Mouse (Mus musculus) heart, embryonic 15.5 days (tissue): ENCODE data around the gene Kcna5. TPM values are rescaled to one million over a fixed set of nuclear protein-coding genes. Genes with fewer than 3 reads are reported as not detected.
A peak's percentile ranks its signal among the peaks of the same experiment; 100 is the strongest.

Source experiments
- ATAC-seq: fragments of 200-750 bp; cut with Nextera tagmentation; replicated peaks from 2 replicates; pipeline ENCODE4 v1.8.0; 2017; ENCODE audit warnings: low read depth, moderate TSS enrichment; ENCODE audit not compliant: insufficient number of reproducible peaks, insufficient read depth, low FRiP score
- H3K27ac ChIP-seq: fragments of 300-500 bp; sonication (generic); 2 replicates; pipeline ENCODE4 v1.5.1; 2015; ENCODE audit warnings: mild to moderate bottlenecking, inconsistent platforms
- H3K27me3 ChIP-seq: fragments of 300-500 bp; sonication (generic); 2 replicates; pipeline ENCODE4 v1.6.1; 2015; ENCODE audit warnings: inconsistent platforms
- H3K36me3 ChIP-seq: fragments of 300-500 bp; sonication (generic); 2 replicates; pipeline ENCODE4 v1.6.1; 2015; ENCODE audit warnings: mild to moderate bottlenecking, inconsistent platforms
- H3K4me1 ChIP-seq: fragments of 300-500 bp; sonication (generic); replicated peaks from 2 replicates; pipeline ENCODE4 v1.6.1; 2015; ENCODE audit warnings: inconsistent platforms
- H3K4me2 ChIP-seq: fragments of 300-500 bp; sonication (generic); 2 replicates; pipeline ENCODE4 v1.6.1; 2015; ENCODE audit warnings: inconsistent platforms, mild to moderate bottlenecking, moderate library complexity
- H3K4me3 ChIP-seq: fragments of 300-500 bp; sonication (generic); 2 replicates; pipeline ENCODE4 v1.5.1; 2015; ENCODE audit warnings: mild to moderate bottlenecking, inconsistent platforms
- H3K9ac ChIP-seq: fragments of 300-500 bp; sonication (generic); 2 replicates; pipeline ENCODE4 v1.6.1; 2015; ENCODE audit warnings: mild to moderate bottlenecking, inconsistent platforms
- H3K9me3 ChIP-seq: fragments of 300-500 bp; sonication (generic); replicated peaks from 2 replicates; pipeline ENCODE4 v1.6.1; 2016; ENCODE audit warnings: inconsistent platforms
- WGBS: fragments of 180-500 bp; shearing (Covaris S2); methylation state at CpG from one replicate; pipeline ENCODE4 v1.1.7; 2015; ENCODE audit warnings: mixed read lengths; 5-methylcytosine and 5-hydroxymethylcytosine counted together
- polyA plus RNA-seq: library from polyadenylated mRNA; unstranded; fragments of >200 nt; fragmentation: Nextera tagmentation; extraction: Ambion mirVana; gene quantifications from 2 replicates; pipeline ENCODE4 v1.2.1, GENCODE M21; 2015

Gene Kcna5
- polyA plus RNA-seq, 1 experiment from 2014 or later = 7.4 TPM

DNA sequence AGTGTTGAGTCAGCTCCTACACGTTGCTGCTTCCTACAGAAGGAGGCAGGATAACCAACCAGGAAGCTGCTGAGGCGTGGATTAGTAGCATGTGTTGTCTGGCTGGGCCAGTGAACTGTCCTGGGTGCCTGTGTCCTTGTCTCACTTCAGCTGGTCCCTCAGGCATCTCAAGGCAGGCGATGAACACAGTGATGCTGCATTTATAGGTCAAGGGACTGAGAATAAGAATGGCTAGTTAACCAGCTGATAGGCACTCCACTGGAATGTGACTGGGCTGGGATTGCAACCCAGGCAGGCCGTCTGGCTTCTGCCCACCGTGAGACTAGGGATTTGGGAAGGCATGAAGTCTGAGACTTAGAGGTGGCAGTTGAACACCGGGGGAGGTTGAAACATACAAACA lies 29.2 kb upstream of the Kcna5 start:
- 50% methylated on average over 6 of the region's 6 CpGs for WGBS
- Histone ChIP-seq H3K27ac (no peak overlapping the region), H3K36me3 (no peaks in the 10 kb centered on the region), H3K27me3 (no peaks in the 10 kb centered on the region), H3K9ac (no peak overlapping the region), H3K9me3 (no peaks in the 10 kb centered on the region), H3K4me3 (no peak overlapping the region), H3K4me1 (peaks cover 6% of the 10 kb centered on the region), H3K4me2 (no peak overlapping the region)
- no peak for ATAC-seq

DNA sequence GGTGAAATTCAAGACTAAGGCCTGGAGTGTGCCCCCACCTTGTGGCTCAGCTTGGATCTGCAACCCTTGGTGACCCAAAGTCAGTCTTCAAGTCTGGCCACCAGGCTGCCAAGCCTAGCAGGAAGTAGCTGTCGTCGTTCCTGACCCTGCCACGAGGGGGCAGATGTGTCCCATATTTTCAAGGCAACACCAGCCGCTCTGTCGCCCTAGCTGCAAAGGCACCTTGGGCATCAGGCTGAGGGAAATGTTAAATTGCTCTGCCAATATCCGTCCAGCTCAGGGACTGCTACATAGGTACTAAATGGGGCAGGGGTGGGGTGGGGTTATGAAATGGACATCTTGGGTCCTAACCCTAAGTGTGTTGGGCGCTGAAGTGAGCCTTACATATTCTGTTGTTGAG lies 28.7 kb upstream of the Kcna5 start:
- H3K27ac ChIP-seq = no peak overlapping the region
- H3K27me3 ChIP-seq = no peaks in the 10 kb centered on the region
- no peak overlapping the region for H3K4me3 ChIP-seq
- no peak overlapping the region for H3K9ac ChIP-seq
- no peak overlapping the region for H3K4me2 ChIP-seq
- 14% methylated on average over 7 of the region's 7 CpGs for WGBS
- ATAC-seq = no peak
- no peaks in the 10 kb centered on the region for H3K9me3 ChIP-seq
- H3K36me3 ChIP-seq = no peaks in the 10 kb centered on the region
- peaks cover 6% of the 10 kb centered on the region for H3K4me1 ChIP-seq

DNA sequence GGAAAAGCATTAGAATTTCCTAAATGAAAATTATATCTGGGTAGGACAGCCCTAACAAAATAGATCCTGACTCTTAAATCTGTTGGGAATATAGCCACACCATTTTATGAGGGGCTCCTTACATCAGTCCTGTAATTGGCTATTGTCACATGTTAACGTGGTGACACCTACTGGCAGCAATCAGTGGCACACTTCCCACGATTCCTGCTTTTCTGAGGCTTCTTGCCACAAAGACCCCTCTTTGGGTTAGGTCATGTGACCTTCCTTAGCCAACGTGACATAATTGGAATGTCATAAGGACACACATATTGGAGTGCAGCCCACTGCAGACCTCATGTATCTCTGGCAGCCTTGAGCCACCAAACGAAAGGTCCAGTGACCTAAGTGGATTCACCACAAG lies 26.5 kb upstream of the Kcna5 start:
- Histone ChIP-seq H3K4me3 (no peak overlapping the region), H3K27me3 (no peaks in the 10 kb centered on the region), H3K27ac (no peak overlapping the region), H3K4me2 (no peak overlapping the region), H3K36me3 (no peaks in the 10 kb centered on the region), H3K4me1 (peaks cover 6% of the 10 kb centered on the region), H3K9me3 (no peaks in the 10 kb centered on the region), H3K9ac (no peak overlapping the region)
- WGBS = 21% methylated on average over 4 of the region's 4 CpGs
- no peak for ATAC-seq

DNA sequence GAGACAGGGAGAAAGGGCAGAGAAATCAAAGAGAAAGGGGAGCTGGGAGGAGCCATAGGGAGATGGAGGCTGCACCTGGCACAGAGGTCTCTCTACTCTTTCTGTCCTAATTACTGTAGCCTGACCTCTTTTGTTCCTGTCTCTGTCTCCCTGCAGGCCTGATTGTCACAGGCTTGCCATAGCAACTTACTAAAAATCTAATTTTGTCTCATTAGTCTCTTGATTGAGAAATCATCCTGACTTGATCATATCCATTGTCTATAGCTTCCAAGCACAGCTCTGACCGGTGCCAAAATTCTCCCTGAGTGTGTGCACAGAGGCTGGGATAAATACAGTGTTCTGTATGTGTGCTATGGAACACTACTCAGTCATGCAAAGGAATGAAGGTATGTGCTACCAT lies 25.5 kb upstream of the Kcna5 start:
- 82% methylated on average over 1 of the region's 1 CpGs for WGBS
- no peak for ATAC-seq
- peaks cover 6% of the 10 kb centered on the region for H3K4me1 ChIP-seq

DNA sequence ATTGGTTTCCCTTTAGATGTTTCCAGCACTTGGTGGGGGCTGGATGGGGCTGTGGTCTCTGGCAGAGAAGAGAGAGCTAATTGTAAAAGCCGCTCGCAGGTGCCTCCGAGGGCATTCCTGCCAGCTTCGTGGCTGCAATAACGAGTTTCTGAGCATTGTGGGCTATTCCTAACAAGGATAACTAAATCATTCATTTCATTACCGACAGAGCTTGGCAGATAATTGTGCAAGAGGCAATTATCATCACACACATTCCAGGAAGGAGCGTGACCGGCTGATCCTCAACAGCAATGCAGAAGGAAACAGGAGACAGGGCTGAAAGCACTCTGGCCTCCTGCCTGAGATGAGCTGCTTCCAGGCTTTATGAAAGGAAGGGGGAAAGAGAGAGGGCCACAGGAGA lies 24.8 kb upstream of the Kcna5 start:
- Histone ChIP-seq H3K4me3 (no peak overlapping the region), H3K27ac (0 out of 2 replicates have a peak overlapping the region, but pooled peaks have one; percentile 38), H3K36me3 (no peaks in the 10 kb centered on the region), H3K4me1 (peaks cover 6% of the 10 kb centered on the region), H3K27me3 (no peaks in the 10 kb centered on the region), H3K9me3 (no peaks in the 10 kb centered on the region), H3K9ac (no peak overlapping the region), H3K4me2 (no peak overlapping the region)
- 31% methylated on average over 8 of the region's 8 CpGs for WGBS
- ATAC-seq = no peak

More for the DNA sequence above, 25.5 kb upstream of the Kcna5 start:
- Histone ChIP-seq H3K36me3 (no peaks in the 10 kb centered on the region), H3K4me2 (no peak overlapping the region), H3K9me3 (no peaks in the 10 kb centered on the region), H3K27me3 (no peaks in the 10 kb centered on the region), H3K9ac (no peak overlapping the region), H3K4me3 (no peak overlapping the region), H3K27ac (no peak overlapping the region)

DNA sequence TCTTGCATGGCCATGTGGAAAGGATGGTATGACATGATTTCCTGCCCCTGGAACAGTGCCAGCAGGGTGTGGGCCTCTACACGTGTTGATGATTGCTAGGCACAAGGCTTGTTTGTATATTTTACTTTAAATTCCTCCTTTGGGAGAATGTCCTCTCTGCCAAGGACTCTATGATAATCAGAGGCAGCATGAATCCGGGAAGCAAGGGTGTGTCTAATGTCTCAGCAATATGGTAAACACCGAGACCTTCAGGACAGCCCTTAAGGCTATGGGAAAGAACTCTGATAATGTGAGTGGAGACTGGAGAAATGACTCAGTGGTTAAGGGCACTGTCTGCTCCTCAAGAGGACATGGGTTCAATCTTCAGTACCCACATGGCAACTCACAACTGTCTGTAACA lies 23.1 kb upstream of the Kcna5 start:
- no peaks in the 10 kb centered on the region for H3K36me3 ChIP-seq
- H3K27ac ChIP-seq = no peak overlapping the region
- no peak for ATAC-seq
- H3K4me2 ChIP-seq = no peak overlapping the region
- 0 out of 2 replicates have a peak, but pooled peaks cover 7% of the 10 kb centered on the region for H3K27me3 ChIP-seq
- WGBS = 45% methylated on average over 3 of the region's 3 CpGs
- H3K9ac ChIP-seq = no peak overlapping the region
- H3K4me1 ChIP-seq = peaks cover 10% of the 10 kb centered on the region
- no peak overlapping the region for H3K4me3 ChIP-seq
- H3K9me3 ChIP-seq = no peaks in the 10 kb centered on the region

DNA sequence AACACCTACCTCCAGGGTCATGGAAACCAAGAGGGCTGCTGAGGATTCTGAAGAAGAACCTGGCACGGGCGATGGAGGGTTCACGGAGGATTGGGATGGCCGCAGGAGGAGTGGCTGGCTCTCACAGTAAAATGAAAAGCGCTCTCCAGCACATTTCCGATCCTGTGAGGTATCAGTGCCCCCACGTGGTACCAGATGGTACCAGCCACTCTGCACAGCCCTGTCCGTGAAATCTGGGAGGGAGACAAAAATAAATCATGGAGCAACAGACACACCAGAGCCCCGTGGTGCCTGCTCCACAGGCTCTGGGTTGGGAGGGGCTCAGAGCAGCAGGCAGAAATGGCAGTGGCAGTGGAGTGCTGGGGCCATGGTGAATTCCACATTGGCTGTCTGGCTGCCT lies 18.6 kb upstream of the Kcna5 start:
- H3K4me3 ChIP-seq = no peak overlapping the region
- H3K4me2 ChIP-seq = no peak overlapping the region
- H3K36me3 ChIP-seq = no peaks in the 10 kb centered on the region
- H3K9ac ChIP-seq = no peak overlapping the region
- peak; percentile 45; the same call in 1 of the 2 replicates for ATAC-seq
- H3K9me3 ChIP-seq = no peaks in the 10 kb centered on the region
- WGBS = 22% methylated on average over 9 of the region's 9 CpGs
- 0 out of 2 replicates have a peak, but pooled peaks cover 7% of the 10 kb centered on the region for H3K27me3 ChIP-seq
- H3K4me1 ChIP-seq = 0 out of 2 replicates have a peak, but pooled peaks cover 4% of the 10 kb centered on the region
- H3K27ac ChIP-seq = no peak overlapping the region

DNA sequence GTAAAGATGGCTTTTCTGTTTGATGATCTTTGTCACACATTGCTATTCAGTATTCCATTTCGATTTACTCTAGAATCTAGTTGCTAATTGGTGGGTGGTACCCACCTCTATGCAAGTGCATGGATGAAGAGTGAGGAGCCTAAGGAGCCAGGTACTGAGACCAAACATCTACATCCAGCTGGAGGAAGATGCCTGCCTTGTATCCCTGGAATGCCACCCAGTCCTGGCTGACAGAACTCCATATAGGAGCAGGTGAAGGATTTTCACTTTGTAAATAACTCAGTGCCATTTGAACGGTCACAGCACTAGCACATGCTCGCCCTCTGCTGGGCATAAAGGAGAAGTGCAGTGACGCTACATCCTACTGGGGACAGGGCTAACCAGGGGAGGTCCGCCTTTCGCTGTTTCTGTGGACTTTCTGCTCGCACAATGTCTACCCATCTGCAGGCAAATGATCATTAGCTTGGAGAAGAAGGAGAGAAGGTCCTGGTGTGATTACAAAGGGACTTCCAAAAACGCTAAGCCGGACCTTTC lies 16.7 kb upstream of the Kcna5 start:
- ATAC-seq = no peak
- Histone ChIP-seq H3K27me3 (0 out of 2 replicates have a peak, but pooled peaks cover 7% of the 10 kb centered on the region), H3K36me3 (no peaks in the 10 kb centered on the region), H3K9me3 (no peaks in the 10 kb centered on the region), H3K9ac (no peak overlapping the region), H3K27ac (no peak overlapping the region), H3K4me1 (0 out of 2 replicates have a peak, but pooled peaks cover 4% of the 10 kb centered on the region), H3K4me2 (no peak overlapping the region), H3K4me3 (no peak overlapping the region)
- 17% methylated on average over 9 of the region's 9 CpGs for WGBS

DNA sequence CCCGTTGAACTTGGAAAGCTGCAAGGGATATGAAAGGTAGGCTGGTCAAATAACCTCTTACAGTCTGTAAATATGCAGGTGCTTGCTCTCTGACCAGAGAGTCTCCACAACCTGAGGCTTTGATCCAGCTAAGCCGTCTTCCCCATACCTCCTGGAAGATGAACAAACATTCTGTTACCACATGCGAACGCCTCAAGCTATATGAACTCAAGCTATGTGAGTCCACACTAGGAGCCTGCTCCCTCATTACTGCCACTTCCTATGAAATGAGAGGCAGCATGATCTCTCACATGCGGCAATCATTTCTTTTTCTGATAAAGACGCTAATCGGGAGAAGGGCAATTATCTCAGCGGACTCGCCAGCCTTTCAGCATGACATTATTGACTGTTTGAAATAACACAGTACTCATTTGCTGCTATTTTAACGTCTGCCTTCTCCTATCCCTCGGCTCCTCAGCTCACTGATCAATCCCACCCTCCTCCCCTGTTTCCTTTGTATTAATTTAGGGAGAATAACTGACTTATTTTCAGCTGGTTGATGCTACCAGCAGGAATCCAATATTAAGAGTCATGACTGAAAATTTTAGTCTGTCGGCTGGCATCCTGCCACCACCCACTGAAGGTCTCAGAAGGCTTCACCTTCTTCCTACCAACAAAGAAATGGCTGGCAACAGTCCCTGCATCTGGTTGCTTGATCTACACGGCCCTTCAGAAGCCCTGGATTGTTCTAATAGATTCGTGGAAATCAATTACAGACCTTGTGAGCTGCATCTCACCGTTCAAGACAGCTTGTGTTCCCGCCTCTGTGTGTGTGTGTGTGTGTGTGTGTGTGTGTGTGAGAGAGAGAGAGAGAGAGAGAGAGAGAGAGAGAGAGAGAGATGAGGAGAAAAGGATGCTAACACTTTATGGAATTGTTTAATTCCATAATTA lies 9.2 kb upstream of the Kcna5 start:
- H3K27me3 ChIP-seq = 0 out of 2 replicates have a peak, but pooled peaks cover 4% of the 10 kb centered on the region
- WGBS = 53% methylated on average over 16 of the region's 16 CpGs
- no peaks in the 10 kb centered on the region for H3K36me3 ChIP-seq
- H3K4me1 ChIP-seq = 0 out of 2 replicates have a peak, but pooled peaks cover 4% of the 10 kb centered on the region
- H3K27ac ChIP-seq = no peak overlapping the region
- H3K4me3 ChIP-seq = no peak overlapping the region
- no peak overlapping the region for H3K4me2 ChIP-seq
- no peak for ATAC-seq
- no peak overlapping the region for H3K9ac ChIP-seq
- no peaks in the 10 kb centered on the region for H3K9me3 ChIP-seq

DNA sequence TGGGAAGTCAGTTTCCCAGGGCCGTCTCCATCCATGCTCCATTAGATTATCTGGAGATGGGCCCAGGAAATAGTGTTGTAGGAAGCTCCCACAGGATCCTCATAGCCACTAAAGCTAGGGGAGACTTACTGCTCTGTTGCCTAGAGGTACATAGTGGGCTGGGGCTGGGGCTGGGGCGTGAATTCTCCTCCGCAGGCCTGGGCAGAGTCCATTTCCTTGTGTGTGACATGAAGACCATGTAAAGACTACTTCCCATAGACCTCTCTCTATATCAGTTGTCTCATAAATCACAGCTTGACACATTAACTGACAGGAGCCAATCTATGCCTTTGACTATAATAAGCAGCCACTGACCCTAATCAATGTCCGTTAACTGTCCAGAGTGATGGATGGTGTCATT lies 7.5 kb upstream of the Kcna5 start:
- WGBS = 78% methylated on average over 4 of the region's 4 CpGs
- Histone ChIP-seq H3K27ac (no peak overlapping the region), H3K9me3 (no peaks in the 10 kb centered on the region), H3K4me1 (0 out of 2 replicates have a peak, but pooled peaks cover 4% of the 10 kb centered on the region), H3K4me3 (no peak overlapping the region), H3K9ac (no peak overlapping the region), H3K4me2 (no peak overlapping the region), H3K27me3 (0 out of 2 replicates have a peak, but pooled peaks cover 8% of the 10 kb centered on the region), H3K36me3 (no peaks in the 10 kb centered on the region)
- ATAC-seq = no peak

DNA sequence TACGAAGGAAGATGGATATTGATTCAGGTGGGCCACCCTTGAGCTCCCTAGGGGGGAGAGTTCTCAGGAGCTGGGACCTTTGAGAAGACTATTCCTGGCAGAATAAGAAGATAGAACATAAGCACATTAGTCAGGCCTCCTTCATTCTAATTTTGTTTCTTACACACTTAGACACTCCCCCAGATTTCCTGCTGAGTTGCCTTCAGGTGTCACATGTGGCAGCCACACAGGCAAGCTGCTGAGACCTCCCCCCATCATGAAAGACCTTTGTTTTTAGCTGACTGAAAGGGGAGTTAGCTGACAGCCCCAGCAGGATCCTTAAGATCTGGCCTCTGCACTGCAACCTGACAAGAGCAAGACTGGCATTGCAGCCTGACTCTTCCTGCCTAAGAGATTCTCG lies 2.3 kb upstream of the Kcna5 start:
- no peak for ATAC-seq
- H3K9ac ChIP-seq = no peak overlapping the region
- WGBS = 40% methylated on average over 2 of the region's 2 CpGs
- no peak overlapping the region for H3K4me3 ChIP-seq
- H3K27me3 ChIP-seq = peaks cover 28% of the 10 kb centered on the region
- H3K9me3 ChIP-seq = no peaks in the 10 kb centered on the region
- H3K4me1 ChIP-seq = peaks cover 26% of the 10 kb centered on the region
- H3K27ac ChIP-seq = no peak overlapping the region
- H3K4me2 ChIP-seq = no peak overlapping the region
- H3K36me3 ChIP-seq = no peaks in the 10 kb centered on the region
